Mouse (Mus musculus) brain, embryonic 14.5 days (tissue): ENCODE results near the gene Unc13a.

ENCODE experiments used
- CTCF ChIP-seq: fragments of 200-500 bp; IDR thresholded peaks from 2 replicates; pipeline ENCODE4 v1.5.1; 2012; ENCODE audit warnings: inconsistent platforms, mild to moderate bottlenecking, moderate library complexity, borderline replicate concordance; ENCODE audit not compliant: insufficient read depth, insufficient read length; ENCODE audit errors: extremely low read depth
- POLR2A ChIP-seq: fragments of 200-500 bp; IDR thresholded peaks from 2 replicates; pipeline ENCODE4 v1.6.1; 2012; ENCODE audit warnings: mild to moderate bottlenecking, inconsistent platforms, borderline replicate concordance; ENCODE audit not compliant: poor library complexity, insufficient read depth, insufficient read length, severe bottlenecking; ENCODE audit errors: extremely low read depth

DNA sequence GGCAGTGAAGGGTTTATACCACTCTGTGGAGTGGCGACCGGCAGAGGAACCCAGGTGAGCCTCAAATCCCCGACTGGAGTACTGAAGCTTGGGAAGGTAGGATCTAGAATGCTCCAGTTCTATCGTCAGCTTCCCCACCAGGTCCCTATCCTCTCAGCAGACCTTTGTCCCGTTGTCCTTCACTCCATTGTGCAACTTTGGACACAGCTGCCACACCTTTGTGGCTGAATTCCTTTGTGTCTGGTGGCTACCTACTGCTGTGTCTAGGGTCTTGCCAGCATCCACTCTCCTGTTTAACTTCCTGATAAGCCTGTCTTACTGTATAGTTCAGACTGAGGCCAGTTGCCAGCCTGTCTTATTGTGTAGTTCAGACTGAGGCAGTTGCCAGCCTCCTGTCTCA is 59.4 kb downstream of the Unc13a start:
- TF ChIP-seq CTCF (no peak), POLR2A (no peak)
